ENCODE assay signal across 11 mouse cellular contexts in genomic region chr14:11960269-11961121, GRCm38 (mm10).
A peak's percentile ranks its signal among the peaks of the same experiment; 100 is the strongest.
DNase-seq lines count a peak whose midpoint lies in the region; ATAC-seq lines count a peak whose summit lies in the region.
"Had no signal": no experiment of that assay in that cellular context is flagged by ENCODE, and none has a peak within 500 bp of the region (broad histone marks: within the 10 kb centered on the region; RNA-seq: fewer than 3 reads in every experiment).

No protein-coding gene starts in this region.

- H3K4me1 ChIP-seq in midbrain, embryonic 11.5 days (ENCODE audit: control insufficient read depth, insufficient read depth, low read length), result 0 out of 2 replicates have a peak, but pooled peaks cover 2% of the 10 kb centered on the region
- H3K4me1 ChIP-seq in midbrain, embryonic 10.5 days, result peaks cover 6% of the 10 kb centered on the region
- peaks cover 20% of the 10 kb centered on the region for H3K4me1 ChIP-seq in heart, embryonic 12.5 days (replicated peaks)
- H3K4me1 ChIP-seq: embryonic facial prominence, embryonic 12.5 days had no signal

- no peak overlapping the region for H3K9ac ChIP-seq in midbrain, embryonic 11.5 days (ENCODE audit: low read length)
- no peak overlapping the region for H3K9ac ChIP-seq in heart, embryonic 12.5 days
- H3K9ac ChIP-seq: embryonic facial prominence, embryonic 12.5 days had no signal

- no peaks in the 10 kb centered on the region for H3K27me3 ChIP-seq in midbrain, embryonic 11.5 days (ENCODE audit: control insufficient read depth, insufficient read depth, low read length)
- no peaks in the 10 kb centered on the region for H3K27me3 ChIP-seq in midbrain, embryonic 10.5 days (ENCODE audit: low read depth, poor library complexity, severe bottlenecking)
- H3K27me3 ChIP-seq in heart, embryonic 12.5 days (replicated peaks), result no peaks in the 10 kb centered on the region
- H3K27me3 ChIP-seq: embryonic facial prominence, embryonic 12.5 days had no signal

- ATAC-seq in midbrain, embryonic 11.5 days (ENCODE audit: low FRiP score), result peak; percentile 52; the same call in 1 of the 2 replicates
- ATAC-seq in heart, embryonic 12.5 days (ENCODE audit: insufficient number of reproducible peaks, low FRiP score), result no peak
- ATAC-seq: lung, postnatal 0 days had no signal

- WGBS in midbrain, embryonic 11.5 days, result 72% methylated on average over 15 of the region's 15 CpGs
- WGBS in midbrain, embryonic 10.5 days, result 77% methylated on average over 15 of the region's 15 CpGs
- 84% methylated on average over 15 of the region's 15 CpGs for WGBS in heart, embryonic 12.5 days

- H3K36me3 ChIP-seq in midbrain, embryonic 11.5 days (ENCODE audit: control insufficient read depth, insufficient read depth, low read length), result no peaks in the 10 kb centered on the region
- H3K36me3 ChIP-seq in midbrain, embryonic 10.5 days, result peaks cover 5% of the 10 kb centered on the region; the same call in 1 of the 2 replicates
- H3K36me3 ChIP-seq in heart, embryonic 12.5 days, result no peaks in the 10 kb centered on the region
- H3K36me3 ChIP-seq: embryonic facial prominence, embryonic 12.5 days had no signal

- no peak overlapping the region for H3K4me3 ChIP-seq in midbrain, embryonic 11.5 days (ENCODE audit: low read depth, low read length)
- H3K4me3 ChIP-seq in midbrain, embryonic 10.5 days, result no peak overlapping the region
- H3K4me3 ChIP-seq in heart, embryonic 12.5 days, result no peak overlapping the region
- H3K4me3 ChIP-seq: embryonic facial prominence, embryonic 12.5 days had no signal

- H3K9me3 ChIP-seq in midbrain, embryonic 11.5 days (ENCODE audit: control insufficient read depth, low read length), result no peaks in the 10 kb centered on the region
- H3K9me3 ChIP-seq in midbrain, embryonic 10.5 days (replicated peaks), result no peaks in the 10 kb centered on the region
- no peaks in the 10 kb centered on the region for H3K9me3 ChIP-seq in heart, embryonic 12.5 days (replicated peaks)
- H3K9me3 ChIP-seq: embryonic facial prominence, embryonic 12.5 days had no signal

- H3K27ac ChIP-seq in midbrain, embryonic 11.5 days (ENCODE audit: low read depth, low read length), result no peak overlapping the region
- no peak overlapping the region for H3K27ac ChIP-seq in midbrain, embryonic 10.5 days (replicated peaks)
- no peak overlapping the region for H3K27ac ChIP-seq in heart, embryonic 12.5 days (ENCODE audit: poor library complexity, severe bottlenecking)
- H3K27ac ChIP-seq: embryonic facial prominence, embryonic 12.5 days had no signal

- no peak overlapping the region for H3K4me2 ChIP-seq in midbrain, embryonic 11.5 days
- no peak overlapping the region for H3K4me2 ChIP-seq in heart, embryonic 12.5 days
- H3K4me2 ChIP-seq: embryonic facial prominence, embryonic 12.5 days had no signal

- peak; percentile 16 for DNase-seq in cerebellum, adult 9-10 months
- no peak for DNase-seq in cerebellum, postnatal 25 days
- DNase-seq in midbrain, embryonic 11.5 days (ENCODE audit: low spot score, missing footprints), result peak; percentile 54
- DNase-seq in midbrain, embryonic 10.5 days (ENCODE audit: low spot score), result no peak
- peak; percentile 36 for DNase-seq in layer of hippocampus, adult 9-11 months
- peak; percentile 6 for DNase-seq in retina, postnatal 7 days (ENCODE audit: low read depth, low spot score)
- no peak for DNase-seq in spleen, postnatal 4 days (ENCODE audit: low spot score in 2 of 2)
- DNase-seq: thymus, postnatal 25 days had no signal

Comparison
In these comparisons a context has a peak if more than half of its experiments do, and no peak if none do; other contexts are left out.
1. DNase-seq: peak in cerebellum, adult 9-10 months (single experiment), midbrain, embryonic 11.5 days (single experiment), layer of hippocampus, adult 9-11 months (single experiment) and retina, postnatal 7 days (single experiment); none in cerebellum, postnatal 25 days (0 of 2), midbrain, embryonic 10.5 days (single experiment) and spleen, postnatal 4 days (0 of 2).